Mouse (Mus musculus) embryonic fibroblast, embryonic 13.5 days (primary cell): ENCODE data around the gene Kcnk15. TPM values are rescaled to one million over a fixed set of nuclear protein-coding genes. Genes with fewer than 3 reads are reported as not detected.

Source experiments
- H3K27ac ChIP-seq: 2 replicates; pipeline ENCODE4 v1.5.1; 2012; ENCODE audit warnings: low read length, control low read depth, inconsistent platforms; ENCODE audit not compliant: insufficient read depth
- H3K4me1 ChIP-seq: 2 replicates; pipeline ENCODE4 v1.6.1; 2011; ENCODE audit warnings: low read length; ENCODE audit not compliant: control insufficient read depth, insufficient read depth
- H3K4me3 ChIP-seq: 2 replicates; pipeline ENCODE4 v1.5.1; 2011; ENCODE audit warnings: mild to moderate bottlenecking, control low read depth, low read length; ENCODE audit not compliant: insufficient read depth
- CTCF ChIP-seq: IDR thresholded peaks from 2 replicates; pipeline ENCODE4 v1.5.1; 2011; ENCODE audit warnings: mild to moderate bottlenecking, control low read depth, low read length, moderate library complexity, borderline replicate concordance; ENCODE audit not compliant: insufficient read depth
- POLR2A ChIP-seq: IDR thresholded peaks from 2 replicates; pipeline ENCODE4 v1.6.1; 2011; ENCODE audit warnings: low read depth, mild to moderate bottlenecking, control low read depth, low read length, moderate library complexity
- polyA plus RNA-seq: library from polyadenylated mRNA; stranded (reverse); fragments of >200 nt; gene quantifications from 2 replicates; pipeline ENCODE4 v1.2.4, GENCODE M21; 2011; ENCODE audit warnings: low read depth; ENCODE audit not compliant: missing spikeins, insufficient read length

Gene Kcnk15
- polyA plus RNA-seq, 1 experiment: 0.26 TPM

DNA sequence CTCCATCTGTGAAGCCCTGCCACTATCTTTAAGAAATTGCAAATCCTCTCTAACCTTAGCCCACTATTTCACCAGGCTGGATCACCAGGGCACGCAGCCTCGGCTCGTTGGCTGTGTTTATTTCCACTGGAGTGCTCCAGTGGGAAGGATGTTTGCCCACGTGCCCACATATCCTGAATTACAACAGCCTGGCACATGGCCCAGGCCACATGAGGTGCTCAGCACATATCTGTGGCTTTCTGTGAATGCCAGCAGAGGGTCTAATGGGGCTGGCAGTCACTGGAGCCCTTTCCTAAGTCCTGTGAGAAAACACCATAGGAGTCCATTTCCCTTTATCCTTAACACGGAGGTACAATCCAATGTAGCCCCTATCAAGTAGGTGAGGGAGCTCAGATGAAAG, 27.0 kb upstream of the Kcnk15 start:
- H3K4me3 ChIP-seq: no peak overlapping the region
- 0 out of 2 replicates have a peak, but pooled peaks have one; percentile 2 for TF ChIP-seq POLR2A
- no peak for TF ChIP-seq CTCF
- H3K4me1 ChIP-seq: no peaks in the 10 kb centered on the region
- peak overlapping the region; percentile 49 for H3K27ac ChIP-seq

DNA sequence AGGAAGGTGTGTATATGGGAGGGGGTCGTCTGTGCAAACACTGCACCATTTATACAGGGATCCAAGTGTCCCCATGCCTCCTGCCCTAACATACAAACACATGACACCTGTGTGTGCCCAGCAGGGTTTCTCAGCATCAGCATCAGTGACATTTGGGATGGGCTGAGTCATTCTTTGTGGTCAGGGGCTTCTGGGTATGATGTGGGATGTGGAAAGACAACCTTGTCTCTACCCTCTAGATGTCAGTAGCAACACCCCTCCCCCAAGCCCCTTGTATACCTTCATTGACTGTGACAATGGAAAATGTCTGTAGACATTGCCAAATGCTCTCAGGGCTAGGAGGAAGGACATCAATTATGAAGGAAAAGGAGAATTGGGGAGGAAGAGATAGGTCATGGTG, 22.3 kb upstream of the Kcnk15 start:
- TF ChIP-seq POLR2A: peak; percentile 19; the same call in 1 of the 2 replicates
- no peak for TF ChIP-seq CTCF
- H3K27ac ChIP-seq: no peak overlapping the region
- no peaks in the 10 kb centered on the region for H3K4me1 ChIP-seq
- H3K4me3 ChIP-seq: no peak overlapping the region

- TF ChIP-seq POLR2A (no peak), CTCF (peak; percentile 96)
- H3K27ac ChIP-seq: no peak overlapping the region
- no peaks in the 10 kb centered on the region for H3K4me1 ChIP-seq
- H3K4me3 ChIP-seq: no peak overlapping the region
Observed at GRCm38 (mm10) chr2:163838043-163838442, 15.4 kb upstream of the Kcnk15 start.

- no peak overlapping the region for H3K27ac ChIP-seq
- H3K4me1 ChIP-seq: no peaks in the 10 kb centered on the region
- TF ChIP-seq POLR2A (no peak), CTCF (no peak)
- no peak overlapping the region for H3K4me3 ChIP-seq
Observed at GRCm38 (mm10) chr2:163839519-163839918, 13.9 kb upstream of the Kcnk15 start.

DNA sequence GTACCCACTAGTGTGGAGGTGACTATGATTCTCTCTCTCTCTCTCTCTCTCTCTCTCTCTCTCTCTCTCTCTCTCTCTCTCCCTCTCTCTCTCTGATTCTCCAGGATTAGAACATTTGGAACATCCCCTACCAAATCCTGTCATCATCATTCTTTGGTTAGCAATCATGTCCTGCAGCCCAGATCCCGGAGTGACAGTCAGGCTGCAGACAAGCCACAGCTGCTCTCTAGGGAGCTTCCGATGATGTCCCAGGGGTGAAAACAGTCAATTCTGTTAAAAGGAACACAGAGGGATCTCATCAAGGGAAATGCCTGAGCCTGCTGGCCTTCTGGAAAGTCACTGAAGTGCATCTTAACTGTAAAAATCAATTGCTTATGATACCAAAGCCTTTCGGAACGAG, 11.4 kb upstream of the Kcnk15 start:
- Histone ChIP-seq H3K4me3 (no peak overlapping the region), H3K4me1 (no peaks in the 10 kb centered on the region), H3K27ac (no peak overlapping the region)
- no peak for TF ChIP-seq CTCF
- TF ChIP-seq POLR2A: no peak

DNA sequence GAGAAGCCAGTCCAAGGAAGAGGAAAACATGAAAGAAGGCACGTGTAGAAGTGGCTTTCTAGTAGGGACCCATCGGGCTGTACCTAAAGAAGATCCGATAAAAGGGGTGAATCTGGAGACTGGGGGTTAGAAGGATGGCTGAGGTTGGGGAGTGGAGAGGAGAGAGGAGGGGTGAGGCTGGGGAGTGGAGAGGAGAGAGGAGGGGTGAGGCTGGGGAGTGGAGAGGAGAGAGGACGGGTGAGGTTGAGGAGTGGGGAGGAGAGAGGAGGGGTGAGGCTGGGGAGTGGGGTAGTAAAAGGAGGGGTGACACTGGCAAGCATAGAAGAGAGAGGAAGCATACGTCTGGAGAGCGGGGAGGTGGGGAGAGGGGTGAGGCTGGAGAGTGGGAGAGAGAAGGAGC, 3.8 kb downstream of the Kcnk15 start:
- TF ChIP-seq POLR2A (no peak), CTCF (no peak)
- H3K4me3 ChIP-seq: no peak overlapping the region
- no peak overlapping the region for H3K27ac ChIP-seq
- no peaks in the 10 kb centered on the region for H3K4me1 ChIP-seq

GRCm38 (mm10) chr2:163858254-163858947, 5.0 kb downstream of the Kcnk15 start:
- no peak overlapping the region for H3K4me3 ChIP-seq

DNA sequence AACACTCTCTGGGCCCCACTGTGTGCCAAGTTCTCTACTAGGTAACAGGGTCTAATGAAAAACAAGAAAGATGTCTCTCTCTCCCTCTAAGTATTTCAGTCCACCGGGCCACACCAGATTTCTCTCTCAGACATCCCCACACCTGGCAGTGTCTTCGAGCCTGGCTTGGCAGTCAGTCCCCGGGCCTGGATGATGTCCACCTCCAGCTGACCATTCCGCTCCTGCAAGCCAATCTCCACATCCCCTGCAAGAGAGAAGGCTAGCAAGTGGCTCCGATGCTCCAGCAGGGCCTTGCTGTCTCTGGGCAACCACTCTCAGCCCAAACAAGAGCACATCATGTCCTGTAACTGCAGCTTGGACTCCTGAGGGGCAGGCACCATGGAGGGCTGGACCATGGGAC, 11.9 kb downstream of the Kcnk15 start:
- Histone ChIP-seq H3K4me1 (no peaks in the 10 kb centered on the region), H3K4me3 (no peak overlapping the region), H3K27ac (no peak overlapping the region)
- TF ChIP-seq CTCF (no peak), POLR2A (no peak)

More at GRCm38 (mm10) chr2:163858254-163858947, 5.0 kb downstream of the Kcnk15 start:
- Histone ChIP-seq H3K4me1 (no peaks in the 10 kb centered on the region), H3K27ac (no peak overlapping the region)
- TF ChIP-seq CTCF: peak; percentile 30; the same call in 1 of the 2 replicates
- no peak for TF ChIP-seq POLR2A

DNA sequence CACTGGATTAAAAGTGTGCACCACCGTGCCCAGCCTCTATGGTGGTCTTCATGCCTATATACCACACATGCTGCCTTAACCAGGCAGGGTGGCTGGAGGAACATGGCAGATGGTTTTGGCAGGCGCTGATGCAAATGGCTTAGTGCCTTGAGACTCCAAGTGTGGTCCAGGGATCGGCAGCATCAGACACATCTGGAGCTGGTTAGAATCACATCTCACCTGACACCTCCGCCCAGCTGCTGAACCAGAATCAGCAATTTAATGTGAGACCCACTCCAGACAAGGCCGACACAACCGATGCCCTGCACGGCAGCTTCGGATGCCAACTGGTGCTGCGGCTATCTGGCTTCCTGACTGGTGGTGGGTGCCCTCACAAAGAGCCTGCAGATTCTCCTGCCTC, 12.6 kb downstream of the Kcnk15 start:
- no peak overlapping the region for H3K27ac ChIP-seq
- no peaks in the 10 kb centered on the region for H3K4me1 ChIP-seq
- no peak overlapping the region for H3K4me3 ChIP-seq
- TF ChIP-seq CTCF (no peak), POLR2A (no peak)

DNA sequence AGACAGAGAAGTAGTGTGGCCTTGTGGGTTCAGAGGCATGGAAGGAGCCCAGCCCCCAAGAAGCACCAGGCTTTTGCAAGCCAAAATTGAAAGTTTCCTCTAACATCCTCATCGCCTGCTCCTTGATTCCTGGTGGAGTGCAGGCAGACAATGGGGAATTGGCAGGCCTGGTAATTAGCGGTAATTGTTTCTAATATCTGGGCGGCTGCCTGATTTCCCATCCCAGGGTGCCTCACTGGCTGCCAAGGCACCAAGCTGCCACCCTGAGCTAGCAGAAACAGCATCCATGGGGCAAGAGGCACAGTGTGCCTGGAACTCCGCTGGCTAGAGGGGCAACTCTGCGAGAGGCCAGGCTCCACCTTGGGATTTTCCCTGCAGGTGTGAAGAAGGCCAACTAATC, 16.3 kb downstream of the Kcnk15 start:
- no peak for TF ChIP-seq POLR2A
- H3K4me3 ChIP-seq: no peak overlapping the region
- H3K4me1 ChIP-seq: no peaks in the 10 kb centered on the region
- no peak overlapping the region for H3K27ac ChIP-seq

DNA sequence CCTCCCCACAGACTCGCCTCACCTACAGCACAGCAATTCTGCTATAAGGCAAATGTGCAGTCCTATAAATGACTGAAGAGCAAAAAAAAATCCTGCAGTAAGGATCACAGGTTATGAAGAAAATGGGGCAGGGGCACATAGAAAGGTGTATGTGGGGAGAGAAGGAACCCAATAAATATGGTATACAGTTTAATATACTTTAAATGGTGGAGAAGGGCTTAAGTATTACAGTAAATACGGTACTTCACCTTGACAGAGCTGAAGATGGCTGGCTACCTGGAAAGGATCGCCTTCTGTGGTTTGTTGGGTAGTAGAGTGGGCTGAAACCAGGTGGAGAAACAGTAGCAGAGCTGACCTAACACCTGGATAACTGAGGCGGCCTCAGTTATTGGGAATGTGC, 17.8 kb downstream of the Kcnk15 start:
- Histone ChIP-seq H3K4me3 (no peak overlapping the region), H3K27ac (no peak overlapping the region), H3K4me1 (no peaks in the 10 kb centered on the region)
- TF ChIP-seq POLR2A (no peak), CTCF (no peak)
